Mouse (Mus musculus) G1E (cell line): ENCODE measurements around the gene Olfr1230. TPM values are rescaled to one million over a fixed set of nuclear protein-coding genes. Genes with fewer than 3 reads are reported as not detected.

Source experiments
- ATAC-seq: 2 replicates; pipeline ENCODE4 v1.8.0; 2016; ENCODE audit warnings: mild to moderate bottlenecking; ENCODE audit not compliant: insufficient number of reproducible peaks, poor library complexity, low FRiP score, severe bottlenecking; ENCODE audit errors: extremely low read depth
- DNase-seq: peaks from one replicate; pipeline ENCODE4 v3.0.0; 2012; ENCODE audit warnings: low spot score
- H3K27me3 ChIP-seq: 2 replicates; pipeline ENCODE4 v1.6.1; 2012; ENCODE audit warnings: mild to moderate bottlenecking, low read length, inconsistent platforms; ENCODE audit not compliant: insufficient read depth
- H3K36me3 ChIP-seq: replicated peaks from 2 replicates; pipeline ENCODE3; 2012; ENCODE audit warnings: mild to moderate bottlenecking, inconsistent platforms
- H3K4me1 ChIP-seq: 2 replicates; pipeline ENCODE4 v1.6.1; 2012; ENCODE audit warnings: low read depth, low read length, inconsistent platforms, mixed read lengths; ENCODE audit not compliant: insufficient read depth
- H3K4me3 ChIP-seq: 2 replicates; pipeline ENCODE4 v1.5.1; 2012; ENCODE audit warnings: low read depth, mild to moderate bottlenecking, inconsistent platforms, low read length, moderate library complexity, mixed read lengths
- H3K9me3 ChIP-seq: replicated peaks from 2 replicates; pipeline ENCODE4 v1.6.1; 2012; ENCODE audit warnings: inconsistent platforms
- CTCF ChIP-seq: IDR thresholded peaks from 2 replicates; pipeline ENCODE4 v1.5.1; 2012; ENCODE audit warnings: low read depth, low read length, inconsistent platforms, mixed read lengths
- GATA1 ChIP-seq: IDR thresholded peaks from 2 replicates; pipeline ENCODE4 v1.6.1; 2012; ENCODE audit warnings: borderline replicate concordance, low read length, inconsistent platforms, mixed read lengths
- GATA2 ChIP-seq: IDR thresholded peaks from 2 replicates; pipeline ENCODE4 v1.6.1; 2012; ENCODE audit warnings: low read depth, low read length, inconsistent platforms, borderline replicate concordance
- POLR2AphosphoS5 ChIP-seq: IDR thresholded peaks from 2 replicates; pipeline ENCODE4 v1.6.1; 2012; ENCODE audit warnings: low read depth, low read length, inconsistent platforms; ENCODE audit not compliant: insufficient replicate concordance
- TAL1 ChIP-seq: conservative IDR thresholded peaks from 2 replicates; pipeline ENCODE4 v1.6.1; 2012; ENCODE audit warnings: low read depth, low read length, inconsistent platforms, mixed read lengths
- polyA plus RNA-seq: library from polyadenylated mRNA; stranded (reverse); fragments of >175 nt; gene quantifications from 2 replicates; pipeline ENCODE4 v1.2.3, GENCODE M21; 2012
- total RNA-seq, 2 experiments: library from RNA; stranded (forward) in 1 of 2; stranded (reverse) in 1 of 2; fragments of 200-1000 nt in 1 of 2; fragments of >200 nt in 1 of 2; fragmentation: Nextera tagmentation in 1 of 2; gene quantifications; 2 replicates each; pipeline ENCODE4 v1.2.3; 2014 to 2017

Olfr1230 gene
- not detected in 2 replicates for total RNA-seq (2014; fragmentation: Nextera tagmentation)
- total RNA-seq (2017): 0.41 TPM in 1 of 2 replicates, not detected in the other
- not detected in 2 replicates for polyA plus RNA-seq

GRCm38 (mm10) chr2:89297168-89297567 is at the start of gene Olfr1230:
Olfr1230 (minus strand) TSS chr2:89297268.
- DNase-seq (no peak), ATAC-seq (no peak)
- TF ChIP-seq TAL1 (no peak), GATA2 (no peak), CTCF (no peak), POLR2AphosphoS5 (no peak), GATA1 (no peak)
- H3K4me1 ChIP-seq: no peaks in the 10 kb centered on the region
- no peaks in the 10 kb centered on the region for H3K36me3 ChIP-seq
- H3K27me3 ChIP-seq: no peaks in the 10 kb centered on the region
- no peak within 1 kb of the TSS for H3K4me3 ChIP-seq
- H3K9me3 ChIP-seq: peaks cover 3% of the 10 kb centered on the region; the same call in 1 of the 2 replicates

- no peak within 1 kb of the TSS for H3K4me3 ChIP-seq
- ATAC-seq (no peak), DNase-seq (no peak)
- 0 out of 2 replicates have a peak, but pooled peaks cover 2% of the 10 kb centered on the region for H3K9me3 ChIP-seq
- no peaks in the 10 kb centered on the region for H3K36me3 ChIP-seq
- TF ChIP-seq CTCF (no peak), GATA2 (no peak), POLR2AphosphoS5 (no peak), GATA1 (no peak), TAL1 (no peak)
- no peaks in the 10 kb centered on the region for H3K27me3 ChIP-seq
- H3K4me1 ChIP-seq: no peaks in the 10 kb centered on the region
Measured at GRCm38 (mm10) chr2:89342298-89342697, 45.2 kb upstream of the Olfr1230 start, which contains the start of gene Olfr1233. Olfr1233 (minus strand) TSS chr2:89342398.

GRCm38 (mm10) chr2:89329575-89329974 is 32.5 kb upstream of the Olfr1230 start, which contains the start of gene Olfr1232:
Olfr1232 (minus strand) TSS chr2:89329675.
- TF ChIP-seq GATA1 (no peak), GATA2 (no peak), CTCF (no peak), POLR2AphosphoS5 (no peak), TAL1 (no peak)
- Histone ChIP-seq H3K9me3 (no peaks in the 10 kb centered on the region; the same call in 1 of the 2 replicates), H3K4me3 (no peak within 1 kb of the TSS), H3K36me3 (no peaks in the 10 kb centered on the region), H3K4me1 (no peaks in the 10 kb centered on the region), H3K27me3 (no peaks in the 10 kb centered on the region)
- no peak for DNase-seq
- no peak for ATAC-seq

GRCm38 (mm10) chr2:89306974-89307373 is 9.9 kb upstream of the Olfr1230 start, which contains the start of gene Olfr1231:
Olfr1231 (minus strand) TSS chr2:89307074.
- Histone ChIP-seq H3K4me1 (no peaks in the 10 kb centered on the region), H3K4me3 (no peak within 1 kb of the TSS), H3K36me3 (no peaks in the 10 kb centered on the region), H3K9me3 (0 out of 2 replicates have a peak, but pooled peaks cover 2% of the 10 kb centered on the region), H3K27me3 (no peaks in the 10 kb centered on the region)
- no peak for TF ChIP-seq GATA2
- no peak for TF ChIP-seq GATA1
- no peak for TF ChIP-seq POLR2AphosphoS5
- TF ChIP-seq TAL1: no peak
- no peak for TF ChIP-seq CTCF
- DNase-seq (no peak), ATAC-seq (no peak)

DNA sequence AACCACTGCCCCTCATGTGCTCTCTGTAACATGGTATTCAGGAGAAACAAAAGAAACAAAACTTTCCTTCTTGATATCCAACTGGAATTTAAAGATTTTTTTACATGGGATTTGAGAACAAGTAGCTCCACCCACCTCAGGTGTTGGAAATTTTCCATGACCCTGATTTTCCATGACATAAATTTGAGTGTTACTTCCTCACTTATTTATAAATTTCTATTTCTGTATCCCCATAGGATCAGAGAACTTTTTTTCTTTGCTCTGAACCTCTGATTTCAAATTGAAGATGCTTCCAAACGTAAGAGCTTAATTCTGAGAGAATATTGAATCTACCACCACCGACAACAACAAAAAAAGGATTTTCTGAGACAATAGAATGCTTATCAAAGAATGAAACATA is 9.2 kb downstream of the Olfr1230 start, which contains the start of gene Olfr1229:
Olfr1229 (minus strand) TSS at position 101 of the 400 bp plus-strand sequence.
- Histone ChIP-seq H3K36me3 (no peaks in the 10 kb centered on the region), H3K4me3 (no peak within 1 kb of the TSS), H3K27me3 (no peaks in the 10 kb centered on the region), H3K9me3 (no peaks in the 10 kb centered on the region), H3K4me1 (no peaks in the 10 kb centered on the region)
- no peak for DNase-seq
- no peak for TF ChIP-seq CTCF
- TF ChIP-seq GATA1: no peak
- TF ChIP-seq TAL1: no peak
- TF ChIP-seq GATA2: no peak
- no peak for TF ChIP-seq POLR2AphosphoS5
- no peak for ATAC-seq

GRCm38 (mm10) chr2:89253962-89254361 is 43.1 kb downstream of the Olfr1230 start, which contains the start of gene Olfr1228:
Olfr1228 (minus strand) TSS chr2:89254062.
- Histone ChIP-seq H3K9me3 (no peaks in the 10 kb centered on the region), H3K36me3 (no peaks in the 10 kb centered on the region), H3K4me1 (no peaks in the 10 kb centered on the region), H3K4me3 (no peak within 1 kb of the TSS), H3K27me3 (no peaks in the 10 kb centered on the region)
- TF ChIP-seq GATA2 (no peak), TAL1 (no peak), POLR2AphosphoS5 (no peak), GATA1 (no peak), CTCF (no peak)
- ATAC-seq: no peak
- no peak for DNase-seq

Other genes with a start within 250 kb of the Olfr1230 start
Only the 20 nearest of the 21 such genes appear.
- gene Olfr1219, start 213.8 kb downstream of the Olfr1230 start, total RNA-seq (2014; fragmentation: Nextera tagmentation): not detected in 2 replicates
- 0.22 TPM in 1 of 2 replicates, not detected in the other for gene Olfr1219, start 213.8 kb downstream of the Olfr1230 start, total RNA-seq (2017)
- not detected in 2 replicates for gene Olfr1219, start 213.8 kb downstream of the Olfr1230 start, polyA plus RNA-seq
- 0.15 TPM in 1 of 2 replicates, not detected in the other for gene Olfr1220, start 190.4 kb downstream of the Olfr1230 start, total RNA-seq (2014; fragmentation: Nextera tagmentation)
- 0.05 and 0.12 TPM in 2 replicates for gene Olfr1220, start 190.4 kb downstream of the Olfr1230 start, total RNA-seq (2017)
- gene Olfr1220, start 190.4 kb downstream of the Olfr1230 start, polyA plus RNA-seq: not detected in 2 replicates
- gene Olfr1221, start 180.0 kb downstream of the Olfr1230 start, total RNA-seq (2014; fragmentation: Nextera tagmentation): not detected in 2 replicates
- gene Olfr1221, start 180.0 kb downstream of the Olfr1230 start, total RNA-seq (2017): 0.06 and 0.11 TPM in 2 replicates
- not detected in 2 replicates for gene Olfr1221, start 180.0 kb downstream of the Olfr1230 start, polyA plus RNA-seq
- not detected in 2 replicates for gene Olfr1222, start 164.2 kb downstream of the Olfr1230 start, total RNA-seq (2014; fragmentation: Nextera tagmentation)
- gene Olfr1222, start 164.2 kb downstream of the Olfr1230 start, total RNA-seq (2017): 0.16 and 0.29 TPM in 2 replicates
- gene Olfr1222, start 164.2 kb downstream of the Olfr1230 start, polyA plus RNA-seq: not detected in 2 replicates
- not detected in 2 replicates for gene Olfr1223, start 145.7 kb downstream of the Olfr1230 start, total RNA-seq (2014; fragmentation: Nextera tagmentation)
- 0.06 TPM in 1 of 2 replicates, not detected in the other for gene Olfr1223, start 145.7 kb downstream of the Olfr1230 start, total RNA-seq (2017)
- not detected in 2 replicates for gene Olfr1223, start 145.7 kb downstream of the Olfr1230 start, polyA plus RNA-seq
- not detected in 2 replicates for gene Olfr1224-ps1, start 133.2 kb downstream of the Olfr1230 start, total RNA-seq (2014; fragmentation: Nextera tagmentation)
- not detected in 2 replicates for gene Olfr1224-ps1, start 133.2 kb downstream of the Olfr1230 start, total RNA-seq (2017)
- not detected in 2 replicates for gene Olfr1224-ps1, start 133.2 kb downstream of the Olfr1230 start, polyA plus RNA-seq
- not detected in 2 replicates for gene Olfr1225, start 122.6 kb downstream of the Olfr1230 start, total RNA-seq (2014; fragmentation: Nextera tagmentation)
- gene Olfr1225, start 122.6 kb downstream of the Olfr1230 start, total RNA-seq (2017): 0.16 and 0.41 TPM in 2 replicates
- not detected in 2 replicates for gene Olfr1225, start 122.6 kb downstream of the Olfr1230 start, polyA plus RNA-seq
- gene Olfr1226, start 97.2 kb downstream of the Olfr1230 start, total RNA-seq (2014; fragmentation: Nextera tagmentation): not detected in 2 replicates
- gene Olfr1226, start 97.2 kb downstream of the Olfr1230 start, total RNA-seq (2017): 0.12 and 0.16 TPM in 2 replicates
- not detected in 2 replicates for gene Olfr1226, start 97.2 kb downstream of the Olfr1230 start, polyA plus RNA-seq
- gene Olfr1228, start 43.2 kb downstream of the Olfr1230 start, total RNA-seq (2014; fragmentation: Nextera tagmentation): not detected in 2 replicates
- 0.05 TPM in 1 of 2 replicates, not detected in the other for gene Olfr1228, start 43.2 kb downstream of the Olfr1230 start, total RNA-seq (2017)
- not detected in 2 replicates for gene Olfr1228, start 43.2 kb downstream of the Olfr1230 start, polyA plus RNA-seq
- not detected in 2 replicates for gene Olfr1229, start 9.3 kb downstream of the Olfr1230 start, total RNA-seq (2014; fragmentation: Nextera tagmentation)
- 0.16 and 0.17 TPM in 2 replicates for gene Olfr1229, start 9.3 kb downstream of the Olfr1230 start, total RNA-seq (2017)
- gene Olfr1229, start 9.3 kb downstream of the Olfr1230 start, polyA plus RNA-seq: not detected in 2 replicates
- gene Olfr1231, start 9.8 kb upstream of the Olfr1230 start, total RNA-seq (2014; fragmentation: Nextera tagmentation): not detected in 2 replicates
- 0.12 and 0.22 TPM in 2 replicates for gene Olfr1231, start 9.8 kb upstream of the Olfr1230 start, total RNA-seq (2017)
- not detected in 2 replicates for gene Olfr1231, start 9.8 kb upstream of the Olfr1230 start, polyA plus RNA-seq
- not detected in 2 replicates for gene Olfr1232, start 32.4 kb upstream of the Olfr1230 start, total RNA-seq (2014; fragmentation: Nextera tagmentation)
- not detected in 2 replicates for gene Olfr1232, start 32.4 kb upstream of the Olfr1230 start, total RNA-seq (2017)
- gene Olfr1232, start 32.4 kb upstream of the Olfr1230 start, polyA plus RNA-seq: not detected in 2 replicates
- gene Olfr1233, start 45.1 kb upstream of the Olfr1230 start, total RNA-seq (2014; fragmentation: Nextera tagmentation): not detected in 2 replicates
- under 0.01 and 0.16 TPM in 2 replicates for gene Olfr1233, start 45.1 kb upstream of the Olfr1230 start, total RNA-seq (2017)
- gene Olfr1233, start 45.1 kb upstream of the Olfr1230 start, polyA plus RNA-seq: not detected in 2 replicates
- not detected in 2 replicates for gene Olfr1234, start 67.6 kb upstream of the Olfr1230 start, total RNA-seq (2014; fragmentation: Nextera tagmentation)
- gene Olfr1234, start 67.6 kb upstream of the Olfr1230 start, total RNA-seq (2017): 0.06 and 0.22 TPM in 2 replicates
- gene Olfr1234, start 67.6 kb upstream of the Olfr1230 start, polyA plus RNA-seq: not detected in 2 replicates
- gene Olfr1238, start 112.4 kb upstream of the Olfr1230 start, total RNA-seq (2014; fragmentation: Nextera tagmentation): not detected in 2 replicates
- 0.11 and 0.12 TPM in 2 replicates for gene Olfr1238, start 112.4 kb upstream of the Olfr1230 start, total RNA-seq (2017)
- gene Olfr1238, start 112.4 kb upstream of the Olfr1230 start, polyA plus RNA-seq: not detected in 2 replicates
- gene Olfr1239, start 123.1 kb upstream of the Olfr1230 start, total RNA-seq (2014; fragmentation: Nextera tagmentation): not detected in 2 replicates
- gene Olfr1239, start 123.1 kb upstream of the Olfr1230 start, total RNA-seq (2017): 0.16 and 0.23 TPM in 2 replicates
- not detected in 2 replicates for gene Olfr1239, start 123.1 kb upstream of the Olfr1230 start, polyA plus RNA-seq
- not detected in 2 replicates for gene Olfr1240, start 145.7 kb upstream of the Olfr1230 start, total RNA-seq (2014; fragmentation: Nextera tagmentation)
- 0.05 and 0.23 TPM in 2 replicates for gene Olfr1240, start 145.7 kb upstream of the Olfr1230 start, total RNA-seq (2017)
- not detected in 2 replicates for gene Olfr1240, start 145.7 kb upstream of the Olfr1230 start, polyA plus RNA-seq
- gene Olfr1241, start 189.9 kb upstream of the Olfr1230 start, total RNA-seq (2014; fragmentation: Nextera tagmentation): not detected in 2 replicates
- 0.06 TPM in 1 of 2 replicates, not detected in the other for gene Olfr1241, start 189.9 kb upstream of the Olfr1230 start, total RNA-seq (2017)
- not detected in 2 replicates for gene Olfr1241, start 189.9 kb upstream of the Olfr1230 start, polyA plus RNA-seq
- gene Olfr1242, start 201.1 kb upstream of the Olfr1230 start, total RNA-seq (2014; fragmentation: Nextera tagmentation): not detected in 2 replicates
- not detected in 2 replicates for gene Olfr1242, start 201.1 kb upstream of the Olfr1230 start, total RNA-seq (2017)
- not detected in 2 replicates for gene Olfr1242, start 201.1 kb upstream of the Olfr1230 start, polyA plus RNA-seq
- gene Olfr1243, start 234.2 kb upstream of the Olfr1230 start, total RNA-seq (2014; fragmentation: Nextera tagmentation): not detected in 2 replicates
- 0.23 and 0.38 TPM in 2 replicates for gene Olfr1243, start 234.2 kb upstream of the Olfr1230 start, total RNA-seq (2017)
- gene Olfr1243, start 234.2 kb upstream of the Olfr1230 start, polyA plus RNA-seq: not detected in 2 replicates